Mouse (Mus musculus): ENCODE data around the gene Gm20905.
"Not testable (repeated sequence)": the region's sequence is repeated elsewhere in the genome, so short reads cannot be mapped to it uniquely, and the experiment has no call there.

Gm20905 gene

GRCm38 (mm10) chrY:37259503-37259902 lies at the start of gene Gm20905:
Gene Gm20905, minus strand, starts transcription at chrY:37259603.
- in situ Hi-C loops (cut with MboI): not testable (repeated sequence)
